Mouse (Mus musculus) stomach, postnatal 0 days (tissue): ENCODE results near the gene Rgs3. TPM values are rescaled to one million over a fixed set of nuclear protein-coding genes. Genes with fewer than 3 reads are reported as not detected.

Experiments used
- ATAC-seq: fragments of 200-750 bp; cut with Nextera tagmentation; 2 replicates; pipeline ENCODE4 v1.8.0; 2017; ENCODE audit not compliant: low FRiP score, low TSS enrichment
- DNase-seq: peaks from one replicate; pipeline ENCODE4 v3.0.0-alpha.2; 2016; ENCODE audit warnings: low spot score
- H3K27ac ChIP-seq: fragments of 300-500 bp; sonication (generic); replicated peaks from 2 replicates; pipeline ENCODE4 v1.5.1; 2014; ENCODE audit warnings: mild to moderate bottlenecking, control low read depth
- H3K27me3 ChIP-seq: fragments of 300-500 bp; sonication (generic); 2 replicates; pipeline ENCODE4 v1.6.1; 2014; ENCODE audit warnings: low read length; ENCODE audit not compliant: control insufficient read depth, insufficient read depth
- H3K36me3 ChIP-seq: fragments of 300-500 bp; sonication (generic); 2 replicates; pipeline ENCODE4 v1.6.1; 2014; ENCODE audit warnings: low read length, mixed read lengths; ENCODE audit not compliant: control insufficient read depth, insufficient read depth
- H3K4me1 ChIP-seq: fragments of 300-500 bp; sonication (generic); replicated peaks from 2 replicates; pipeline ENCODE4 v1.6.1; 2014; ENCODE audit warnings: antibody characterized with exemption; ENCODE audit not compliant: control insufficient read depth, insufficient read depth
- H3K4me2 ChIP-seq: fragments of 300-500 bp; sonication (generic); replicated peaks from 2 replicates; pipeline ENCODE4 v1.6.1; 2014; ENCODE audit warnings: low read depth, mild to moderate bottlenecking, control low read depth, moderate library complexity
- H3K4me3 ChIP-seq: fragments of 300-500 bp; sonication (generic); 2 replicates; pipeline ENCODE4 v1.5.1; 2014; ENCODE audit warnings: low read depth, low read length, control low read depth
- H3K9ac ChIP-seq: fragments of 300-500 bp; sonication (generic); 2 replicates; pipeline ENCODE4 v1.6.1; 2014; ENCODE audit warnings: mild to moderate bottlenecking, low read length, control low read depth, mixed read lengths
- H3K9me3 ChIP-seq: fragments of 300-500 bp; sonication (generic); 2 replicates; pipeline ENCODE4 v1.6.1; 2016; ENCODE audit warnings: low read length; ENCODE audit not compliant: control insufficient read depth
- CTCF ChIP-seq: IDR thresholded peaks from 2 replicates; pipeline ENCODE4 v1.5.1; 2016; ENCODE audit warnings: antibody characterized with exemption, low read depth, mild to moderate bottlenecking, moderate library complexity
- EP300 ChIP-seq: optimal IDR thresholded peaks from 2 replicates; pipeline ENCODE3; 2016; ENCODE audit warnings: antibody characterized with exemption
- WGBS: fragments of 180-500 bp; shearing (Covaris S2); extraction: QIAGEN DNeasy Blood & Tissue Kit; methylation state at CpG from one replicate; pipeline ENCODE4 v1.1.7; 2014; 5-methylcytosine and 5-hydroxymethylcytosine counted together
- polyA plus RNA-seq: library from polyadenylated mRNA; unstranded; fragments of >200 nt; fragmentation: Nextera tagmentation; extraction: Ambion mirVana; gene quantifications from 2 replicates; pipeline ENCODE4 v1.2.1, GENCODE M21; 2015

Rgs3 gene
- polyA plus RNA-seq, 1 experiment from 2014 or later, result 30.0 TPM

DNA sequence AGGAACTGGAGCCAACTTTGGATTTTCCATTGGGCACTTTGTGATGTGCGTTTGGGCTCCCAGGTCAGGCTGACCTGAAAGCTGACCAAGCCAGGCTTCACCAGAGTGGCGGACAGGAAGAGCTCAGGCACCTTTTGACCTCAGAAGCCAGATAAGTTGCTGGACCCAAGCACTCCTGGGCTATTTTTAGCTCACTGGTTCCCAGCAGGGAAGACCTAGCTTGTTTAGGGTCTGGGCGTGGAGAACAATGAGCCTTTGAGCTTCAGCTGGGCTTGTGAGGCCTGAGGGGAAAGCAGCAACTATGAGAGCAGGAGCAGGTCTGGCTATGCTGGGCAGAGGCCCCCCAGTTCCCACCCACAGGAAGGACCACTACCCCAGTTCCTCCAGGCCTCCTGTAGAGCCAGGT is 162.4 kb downstream of the Rgs3 start:
- H3K9me3 ChIP-seq, result no peaks in the 10 kb centered on the region
- TF ChIP-seq EP300, result no peak
- TF ChIP-seq CTCF, result no peak
- DNase-seq, result no peak
- H3K4me3 ChIP-seq, result no peak overlapping the region
- H3K36me3 ChIP-seq, result no peaks in the 10 kb centered on the region
- 52% methylated on average over 3 of the region's 3 CpGs for WGBS
- no peaks in the 10 kb centered on the region for H3K4me1 ChIP-seq
- H3K27ac ChIP-seq, result no peak overlapping the region
- ATAC-seq, result no peak
- H3K4me2 ChIP-seq, result no peak overlapping the region
- H3K27me3 ChIP-seq, result no peaks in the 10 kb centered on the region
- no peak overlapping the region for H3K9ac ChIP-seq

GRCm38 (mm10) chr4:62723795-62724194 is 164.1 kb downstream of the Rgs3 start:
- no peaks in the 10 kb centered on the region for H3K27me3 ChIP-seq
- DNase-seq (no peak), ATAC-seq (no peak)
- H3K4me1 ChIP-seq, result no peaks in the 10 kb centered on the region
- H3K9ac ChIP-seq, result no peak overlapping the region
- H3K9me3 ChIP-seq, result no peaks in the 10 kb centered on the region
- no peak overlapping the region for H3K4me2 ChIP-seq
- WGBS, result 84% methylated on average over 5 of the region's 5 CpGs
- H3K36me3 ChIP-seq, result no peaks in the 10 kb centered on the region
- TF ChIP-seq CTCF (no peak), EP300 (no peak)
- H3K4me3 ChIP-seq, result no peak overlapping the region
- no peak overlapping the region for H3K27ac ChIP-seq

GRCm38 (mm10) chr4:62726282-62726937 is 166.8 kb downstream of the Rgs3 start:
- Histone ChIP-seq H3K4me1 (no peaks in the 10 kb centered on the region), H3K9me3 (no peaks in the 10 kb centered on the region), H3K4me2 (no peak overlapping the region), H3K36me3 (no peaks in the 10 kb centered on the region), H3K4me3 (no peak overlapping the region), H3K27me3 (no peaks in the 10 kb centered on the region), H3K9ac (no peak overlapping the region), H3K27ac (no peak overlapping the region)
- no peak for DNase-seq
- WGBS, result 90% methylated on average over 5 of the region's 5 CpGs
- no peak for ATAC-seq
- TF ChIP-seq EP300 (no peak), CTCF (no peak)

- no peaks in the 10 kb centered on the region for H3K9me3 ChIP-seq
- H3K27ac ChIP-seq, result no peak overlapping the region
- no peaks in the 10 kb centered on the region for H3K27me3 ChIP-seq
- 83% methylated on average over 20 of the region's 20 CpGs for WGBS
- TF ChIP-seq EP300 (no peak), CTCF (peak; percentile 39; the same call in 1 of the 2 replicates)
- ATAC-seq, result no peak
- no peak overlapping the region for H3K4me2 ChIP-seq
- H3K4me1 ChIP-seq, result peaks cover 3% of the 10 kb centered on the region
- H3K4me3 ChIP-seq, result no peak overlapping the region
- no peak overlapping the region for H3K9ac ChIP-seq
- no peak for DNase-seq
- no peaks in the 10 kb centered on the region for H3K36me3 ChIP-seq
These were observed 168.1 kb downstream of the Rgs3 start for GRCm38 (mm10) chr4:62727541-62728303.

DNA sequence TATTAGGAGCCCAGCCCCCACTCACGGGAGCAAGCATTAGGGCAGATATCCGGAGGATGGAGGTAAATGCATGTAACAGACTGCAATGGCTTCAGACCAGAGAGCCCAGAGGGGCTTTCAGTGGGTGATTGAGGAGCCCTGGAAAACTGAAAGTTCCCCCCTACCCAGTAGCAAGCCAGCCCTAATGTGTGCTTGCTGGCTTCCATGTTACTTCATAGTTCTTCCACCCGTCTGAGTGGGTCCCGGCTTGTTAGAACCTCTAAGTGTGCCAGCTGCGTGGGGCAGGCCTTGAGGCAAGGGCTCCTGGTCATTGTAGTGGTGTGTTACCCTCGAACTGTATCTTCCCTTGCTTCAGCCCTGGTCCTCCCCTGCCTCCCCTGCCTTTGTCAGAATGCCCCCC is 168.8 kb downstream of the Rgs3 start:
- no peaks in the 10 kb centered on the region for H3K9me3 ChIP-seq
- H3K4me2 ChIP-seq, result no peak overlapping the region
- H3K9ac ChIP-seq, result no peak overlapping the region
- TF ChIP-seq EP300 (no peak), CTCF (no peak)
- no peaks in the 10 kb centered on the region for H3K27me3 ChIP-seq
- H3K27ac ChIP-seq, result no peak overlapping the region
- H3K4me3 ChIP-seq, result no peak overlapping the region
- 92% methylated on average over 6 of the region's 6 CpGs for WGBS
- H3K36me3 ChIP-seq, result no peaks in the 10 kb centered on the region
- DNase-seq, result no peak
- ATAC-seq, result no peak
- H3K4me1 ChIP-seq, result peaks cover 7% of the 10 kb centered on the region

GRCm38 (mm10) chr4:62729191-62729590 is 169.5 kb downstream of the Rgs3 start:
- H3K27me3 ChIP-seq, result no peaks in the 10 kb centered on the region
- no peak for ATAC-seq
- H3K9ac ChIP-seq, result no peak overlapping the region
- H3K4me3 ChIP-seq, result no peak overlapping the region
- peaks cover 7% of the 10 kb centered on the region for H3K4me1 ChIP-seq
- H3K4me2 ChIP-seq, result no peak overlapping the region
- no peaks in the 10 kb centered on the region for H3K9me3 ChIP-seq
- no peak for DNase-seq
- TF ChIP-seq CTCF, result no peak
- no peaks in the 10 kb centered on the region for H3K36me3 ChIP-seq
- H3K27ac ChIP-seq, result no peak overlapping the region
- WGBS, result 51% methylated on average over 4 of the region's 4 CpGs
